Mouse (Mus musculus) common myeloid progenitor, adult 5-6 weeks (primary cell): ENCODE measurements around the gene Wap. TPM values are rescaled to one million over a fixed set of nuclear protein-coding genes. Genes with fewer than 3 reads are reported as not detected.

Source experiments
- ATAC-seq: replicated peaks from 2 replicates; pipeline ENCODE4 v1.8.0; 2016; ENCODE audit warnings: low read depth, mild to moderate bottlenecking, moderate TSS enrichment, inconsistent platforms; ENCODE audit not compliant: poor library complexity, severe bottlenecking
- total RNA-seq: library from RNA; stranded (forward); fragments of 200-1000, 187-1606 nt; gene quantifications from 2 replicates; pipeline ENCODE4 v1.2.3, GENCODE M21; 2017

Gene Wap
- total RNA-seq, result not detected in 2 replicates

DNA sequence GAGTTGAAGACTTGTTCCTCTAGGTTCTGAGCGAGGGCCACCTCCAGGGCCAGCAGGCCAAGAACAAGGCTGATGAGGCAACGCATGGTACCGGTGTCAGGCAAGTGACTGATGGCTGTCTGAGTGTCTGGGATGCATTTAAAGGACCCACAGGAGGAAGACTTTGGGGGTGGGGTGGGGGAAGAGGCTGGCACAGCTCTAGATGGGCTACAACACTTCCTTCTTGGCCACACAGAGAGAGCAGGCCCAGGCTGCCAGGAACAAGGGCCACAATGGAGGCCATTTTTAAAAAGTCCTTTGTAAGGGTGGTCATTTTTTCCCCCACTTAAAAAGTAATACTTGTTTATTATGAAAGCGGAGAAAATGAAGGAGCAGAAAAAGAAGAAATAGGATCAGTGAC, at the start of gene Wap:
Wap (minus strand) TSS at position 101 of the 400 bp plus-strand sequence.
- no peak for ATAC-seq

DNA sequence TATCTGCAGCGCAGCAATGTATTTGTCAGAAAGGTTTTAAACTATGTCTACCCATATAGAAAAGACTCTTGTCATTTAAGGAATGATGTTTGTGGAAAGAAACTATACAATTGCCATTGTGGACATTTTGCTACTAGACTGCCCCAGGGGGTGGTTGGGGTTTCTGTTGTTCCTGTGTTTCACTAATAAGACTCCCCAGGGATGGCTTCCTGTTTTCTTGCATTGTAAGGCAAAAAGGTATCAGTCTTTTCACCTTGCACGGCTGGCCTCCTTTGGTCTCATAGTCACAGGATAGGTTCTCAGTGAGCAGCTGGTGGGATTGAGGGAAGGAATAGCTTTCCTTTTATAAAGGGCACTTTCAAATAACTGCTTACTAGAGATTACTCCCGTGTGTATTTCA, 46.3 kb upstream of the Wap start:
- no peak for ATAC-seq

DNA sequence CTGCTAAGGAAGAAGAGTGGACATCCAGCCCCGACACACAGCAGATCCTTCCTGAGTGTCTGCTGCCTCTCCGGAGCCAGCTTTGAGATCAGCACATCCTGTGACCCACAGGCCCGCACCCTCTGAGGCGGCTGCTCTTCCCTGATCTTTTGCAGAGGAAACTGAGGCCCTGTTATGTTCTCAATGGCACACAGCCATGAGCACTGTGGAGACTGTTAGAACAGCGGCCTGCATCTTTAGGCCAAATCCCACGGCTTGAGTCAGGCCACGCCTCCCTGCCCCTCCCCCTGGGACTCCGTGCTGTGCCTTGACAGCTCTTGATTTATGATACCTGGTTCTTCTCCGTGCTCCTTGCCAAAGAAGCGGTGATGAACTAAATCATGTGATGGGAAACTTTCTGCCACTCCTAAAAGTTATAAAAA, 42.0 kb upstream of the Wap start:
- ATAC-seq, result peak; percentile 63

DNA sequence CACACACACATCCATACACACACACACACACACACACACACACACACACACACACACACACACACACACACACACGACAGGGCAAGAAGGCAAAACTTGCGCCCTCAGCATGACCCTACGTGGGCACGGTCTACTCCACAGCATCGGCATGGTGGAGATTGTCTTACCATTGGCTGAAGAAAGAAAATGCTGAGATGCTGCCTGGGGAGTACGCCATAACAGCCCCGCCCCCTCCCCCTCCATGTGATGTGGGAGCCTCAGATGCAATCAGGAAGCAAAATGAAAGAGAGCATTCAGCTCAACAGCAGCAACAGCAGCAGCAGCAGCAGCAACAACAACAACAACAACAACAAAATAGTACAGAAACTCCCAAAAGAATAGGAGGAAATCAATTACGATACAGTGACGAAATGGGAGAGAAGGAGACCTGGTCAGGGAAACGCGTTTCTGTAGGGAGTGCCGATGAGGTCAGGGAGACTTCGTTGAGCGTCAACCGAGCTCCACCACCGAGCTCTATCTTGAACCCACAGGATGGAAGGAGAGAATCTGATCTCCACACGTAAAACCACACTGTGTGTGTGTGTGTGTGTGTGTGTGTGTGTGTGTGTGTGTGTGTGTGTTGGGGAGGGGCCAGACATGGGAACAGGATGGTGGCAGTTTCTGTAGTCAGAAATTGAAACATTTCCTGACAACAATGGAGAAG, 41.4 kb upstream of the Wap start:
- ATAC-seq, result peak; percentile 76

DNA sequence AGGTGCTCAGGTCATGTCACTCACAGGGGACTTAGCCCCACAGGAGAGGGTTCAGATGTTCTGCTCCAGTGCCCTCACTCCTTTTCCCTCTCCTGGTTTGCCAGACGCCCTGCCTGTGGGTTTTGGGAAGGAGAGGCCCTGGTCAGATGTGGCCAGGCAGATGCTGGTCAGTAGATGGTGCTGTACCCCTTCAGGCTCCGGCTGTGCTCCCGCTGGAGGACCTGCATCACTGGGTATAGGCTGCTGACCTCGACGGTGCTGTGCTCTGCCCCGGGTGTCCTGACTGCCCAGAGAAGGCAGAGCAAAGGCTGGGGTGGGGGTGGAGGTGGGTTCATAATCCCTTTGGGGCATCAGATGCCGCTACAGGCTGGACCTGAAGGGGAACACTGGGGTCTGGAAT, 39.1 kb upstream of the Wap start:
- ATAC-seq, result no peak

DNA sequence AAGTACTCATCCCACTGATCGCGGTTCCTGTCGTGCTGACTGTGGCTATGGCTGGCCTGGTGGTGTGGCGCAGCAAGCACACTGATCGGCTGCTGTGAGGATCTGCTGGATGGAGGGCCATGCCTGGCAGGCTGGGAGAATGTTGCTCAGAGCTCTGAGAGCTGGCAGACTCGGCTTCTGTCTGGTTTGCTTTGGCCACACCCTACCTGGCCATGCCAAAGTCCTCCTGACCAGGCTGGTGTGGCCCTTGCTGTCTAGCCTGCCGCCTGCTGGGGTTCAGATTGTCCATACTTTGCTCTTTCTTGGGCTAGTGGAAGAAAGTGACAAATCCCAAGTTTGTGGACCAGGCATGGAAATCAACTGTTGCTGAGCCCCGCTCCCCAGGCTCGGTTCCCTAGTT, 38.2 kb upstream of the Wap start:
- ATAC-seq, result no peak

DNA sequence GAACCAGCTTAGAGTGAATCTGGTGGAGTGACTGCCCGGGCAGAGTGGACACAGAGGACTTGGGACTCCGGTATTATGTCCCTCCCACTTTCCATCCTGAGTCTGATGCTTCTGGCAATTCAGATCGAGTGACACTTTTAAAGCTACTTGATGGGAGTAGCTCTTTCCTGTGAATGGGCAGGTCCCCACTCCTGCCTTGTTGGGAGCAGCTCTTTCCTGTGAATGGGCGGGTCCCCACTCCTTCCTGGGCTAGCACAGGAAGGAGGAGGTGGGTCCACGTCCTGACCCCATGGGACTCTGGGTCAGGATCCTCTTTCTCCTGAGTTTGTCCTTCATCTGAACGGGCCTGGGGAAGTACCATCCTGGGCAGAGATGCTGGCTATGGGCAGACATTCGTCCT, 37.0 kb upstream of the Wap start:
- no peak for ATAC-seq

DNA sequence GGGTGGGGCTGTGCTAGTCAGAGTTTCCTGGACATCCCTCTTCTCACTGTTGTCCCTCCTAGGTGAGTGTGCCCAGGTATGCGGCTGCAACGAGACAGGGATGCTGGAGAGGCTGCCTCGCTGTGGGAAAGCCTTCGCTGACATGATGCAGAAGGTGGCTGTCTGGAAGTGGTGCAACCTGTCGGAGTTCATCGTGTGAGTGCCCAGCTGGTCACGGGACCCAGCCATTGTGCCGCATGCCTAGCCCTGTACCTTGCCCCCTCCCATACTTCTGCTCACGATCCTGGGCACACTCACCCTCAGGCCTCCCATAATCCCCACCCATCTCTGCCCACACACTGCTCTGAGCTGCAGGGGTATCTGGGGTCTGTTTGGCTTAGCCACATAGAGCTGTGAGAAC, 36.3 kb upstream of the Wap start:
- ATAC-seq, result no peak

DNA sequence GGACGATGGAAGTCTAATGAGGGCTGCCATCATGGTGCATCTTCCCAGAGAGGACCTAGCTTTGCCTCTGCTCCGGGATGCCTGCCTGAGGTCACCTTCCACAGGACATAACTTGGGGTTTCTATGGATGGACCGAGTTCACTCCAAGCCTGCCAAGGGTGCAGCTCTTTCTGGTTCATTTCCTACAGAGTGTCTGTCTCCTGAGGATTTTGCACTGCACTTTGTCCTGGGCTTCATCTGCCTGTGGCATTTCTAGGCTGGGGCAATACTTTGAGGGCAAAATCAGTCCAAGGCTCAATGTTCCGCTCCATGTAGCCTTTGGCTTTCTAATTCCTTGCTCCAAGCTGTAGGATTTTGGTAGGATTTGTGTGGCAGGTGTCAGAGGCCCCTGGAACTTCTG, 32.4 kb upstream of the Wap start:
- ATAC-seq, result no peak

DNA sequence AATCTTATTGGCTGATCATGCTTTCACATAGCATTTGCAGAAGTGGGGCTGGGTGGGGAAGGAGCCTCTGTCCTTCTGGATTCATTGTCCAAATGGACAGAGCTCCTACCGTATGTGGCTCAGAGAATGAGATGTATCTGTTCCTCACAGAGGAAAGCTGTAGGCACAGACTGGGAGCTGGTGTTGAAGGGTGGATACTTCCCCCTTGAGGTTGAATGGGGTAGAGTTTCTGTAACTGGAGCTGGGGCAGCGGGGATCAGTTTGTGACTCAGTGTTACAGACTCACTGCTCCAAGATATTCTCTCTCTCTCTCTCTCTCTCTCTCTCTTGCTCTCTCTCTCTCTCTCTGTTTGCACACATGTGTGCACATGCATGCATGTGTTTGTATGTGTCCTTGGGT, 31.6 kb upstream of the Wap start:
- peak; percentile 57; the same call in 1 of the 2 replicates for ATAC-seq

DNA sequence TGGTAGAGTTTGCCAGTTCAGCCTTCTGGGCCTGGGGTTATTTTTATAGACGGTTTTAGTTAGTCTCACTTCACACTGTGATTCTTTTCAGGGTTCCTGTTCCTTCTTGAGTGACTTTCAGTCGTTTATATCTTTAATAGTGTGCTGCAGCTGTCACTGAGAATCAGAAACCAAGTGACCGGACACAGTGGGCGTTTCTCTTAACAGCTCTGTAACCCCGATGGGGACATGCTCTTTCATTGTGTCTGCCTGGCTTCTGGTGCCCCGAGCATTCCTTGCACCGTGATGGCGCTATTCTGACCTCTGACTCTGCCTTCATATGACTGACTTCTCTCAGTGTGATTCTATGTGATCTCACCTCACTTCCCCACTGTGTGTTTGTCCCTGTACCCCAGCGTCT, 30.6 kb upstream of the Wap start:
- ATAC-seq, result no peak

DNA sequence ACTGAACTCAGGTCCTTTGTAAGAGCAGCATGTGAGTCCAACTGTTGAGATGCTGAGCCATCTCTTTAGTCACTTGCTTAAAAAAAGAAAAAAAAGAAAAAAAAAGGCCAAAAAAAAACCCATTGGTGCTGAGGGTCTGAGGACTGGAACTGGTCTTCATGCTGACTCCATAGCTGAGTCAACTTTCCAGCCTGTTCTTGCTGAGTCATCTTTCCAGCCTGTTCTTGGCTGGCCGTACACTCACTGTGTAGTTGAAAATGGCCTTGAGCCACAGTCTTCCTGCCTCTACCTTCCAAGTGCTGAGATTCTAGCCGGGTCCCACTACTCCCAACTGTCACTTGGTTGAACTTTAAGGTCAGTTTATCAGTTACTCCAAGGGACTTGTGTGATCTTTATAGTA, 28.2 kb upstream of the Wap start:
- ATAC-seq, result no peak

DNA sequence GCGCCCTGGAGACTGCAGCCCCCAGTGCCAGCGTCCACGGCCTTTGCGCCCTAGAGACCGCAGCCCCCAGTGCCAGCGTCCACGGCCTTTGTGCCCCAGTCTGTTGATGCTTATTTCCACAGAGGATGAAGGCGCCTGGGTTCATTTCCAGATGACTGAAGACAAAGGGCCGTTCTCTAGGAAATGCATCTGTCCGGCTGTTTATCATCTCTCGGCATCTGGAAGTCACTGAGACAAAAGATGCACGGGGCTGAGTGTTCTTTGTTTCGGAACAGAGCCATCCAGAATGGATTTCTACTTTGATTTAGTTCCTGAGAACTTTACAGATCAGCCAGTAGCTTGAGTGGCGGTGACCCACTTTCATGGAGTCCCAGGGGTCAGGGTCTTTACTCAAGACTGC, 22.8 kb upstream of the Wap start:
- no peak for ATAC-seq

DNA sequence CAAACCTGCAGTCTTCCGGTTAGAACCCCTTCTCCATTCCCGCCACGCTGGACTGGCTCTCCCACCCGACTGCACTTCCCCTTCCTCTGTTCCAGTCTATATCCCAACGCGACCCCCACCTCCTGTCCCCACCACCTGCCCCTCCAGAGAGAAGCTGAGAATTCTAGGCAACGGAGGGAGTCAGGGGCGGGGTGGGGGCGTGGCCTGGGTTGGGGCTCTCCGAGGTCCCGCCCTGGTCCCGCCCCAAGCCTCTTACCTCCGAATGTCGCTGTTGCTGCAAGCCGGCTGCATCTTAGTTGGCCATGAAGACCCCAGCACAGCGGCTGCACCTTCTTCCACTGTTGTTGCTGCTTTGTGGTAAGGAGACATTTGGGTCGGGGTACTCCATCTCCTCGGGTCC, 19.8 kb upstream of the Wap start, which contains the start of gene Ramp3:
Ramp3 (plus strand) TSS at position 251 of the 400 bp plus-strand sequence.
- ATAC-seq, result peak; percentile 63

DNA sequence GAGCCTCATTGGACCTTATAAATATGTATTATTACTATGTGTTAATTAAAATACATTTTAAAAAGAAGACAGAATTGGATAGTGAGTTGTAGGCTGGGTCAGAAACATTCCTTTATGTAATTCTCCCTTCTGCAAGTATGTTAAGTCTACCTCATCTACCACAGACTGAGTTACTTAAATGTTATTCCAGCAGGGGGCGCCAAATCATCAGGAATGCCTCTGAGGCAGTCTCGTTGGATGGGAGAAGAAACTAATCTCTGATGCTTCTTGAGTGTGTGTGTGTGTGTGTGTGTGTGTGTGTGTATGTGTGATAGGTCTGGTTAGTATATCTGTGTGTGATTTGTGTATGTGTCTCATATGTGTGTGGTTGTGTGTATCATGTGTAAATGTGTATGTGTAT, 16.5 kb upstream of the Wap start:
- ATAC-seq, result peak; percentile 77

DNA sequence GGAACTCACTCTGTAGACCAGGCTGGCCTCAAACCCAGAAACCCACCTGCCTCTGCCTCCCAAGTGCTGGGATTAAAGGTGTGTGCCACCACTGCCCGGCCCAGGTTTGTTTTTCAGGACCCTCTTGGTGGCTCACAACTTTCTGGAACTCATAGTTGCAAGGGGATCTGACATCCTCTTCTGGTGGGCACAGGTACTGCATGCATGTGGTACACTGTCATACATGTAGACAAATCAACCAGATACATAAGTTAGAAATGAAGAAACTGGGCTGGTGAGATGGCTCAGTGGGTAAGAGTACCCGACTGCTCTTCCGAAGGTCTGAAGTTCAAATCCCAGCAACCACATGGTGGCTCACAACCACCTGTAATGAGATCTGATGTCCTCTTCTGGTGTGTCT, 14.5 kb upstream of the Wap start:
- peak; percentile 63; the same call in 1 of the 2 replicates for ATAC-seq

DNA sequence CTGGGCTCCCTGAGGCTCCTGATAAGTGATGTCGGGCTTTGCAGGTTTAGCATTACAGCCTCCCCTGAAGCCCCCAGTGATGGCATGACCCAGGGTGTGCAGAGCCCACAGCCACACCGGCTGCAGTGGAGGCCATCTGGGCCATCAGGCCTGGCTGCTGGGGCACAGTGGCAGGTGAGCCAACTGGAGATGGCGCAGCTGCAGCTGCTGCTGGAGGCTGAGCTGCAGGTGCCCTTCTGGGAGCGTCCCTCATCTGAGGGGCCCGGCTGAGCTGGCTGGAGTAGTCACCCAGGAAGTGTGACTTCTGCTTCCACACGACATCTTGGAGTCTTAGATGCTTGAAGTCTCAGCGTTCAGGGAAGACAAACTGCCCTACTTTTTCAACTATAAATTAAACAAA, 12.1 kb upstream of the Wap start:
- ATAC-seq, result no peak

DNA sequence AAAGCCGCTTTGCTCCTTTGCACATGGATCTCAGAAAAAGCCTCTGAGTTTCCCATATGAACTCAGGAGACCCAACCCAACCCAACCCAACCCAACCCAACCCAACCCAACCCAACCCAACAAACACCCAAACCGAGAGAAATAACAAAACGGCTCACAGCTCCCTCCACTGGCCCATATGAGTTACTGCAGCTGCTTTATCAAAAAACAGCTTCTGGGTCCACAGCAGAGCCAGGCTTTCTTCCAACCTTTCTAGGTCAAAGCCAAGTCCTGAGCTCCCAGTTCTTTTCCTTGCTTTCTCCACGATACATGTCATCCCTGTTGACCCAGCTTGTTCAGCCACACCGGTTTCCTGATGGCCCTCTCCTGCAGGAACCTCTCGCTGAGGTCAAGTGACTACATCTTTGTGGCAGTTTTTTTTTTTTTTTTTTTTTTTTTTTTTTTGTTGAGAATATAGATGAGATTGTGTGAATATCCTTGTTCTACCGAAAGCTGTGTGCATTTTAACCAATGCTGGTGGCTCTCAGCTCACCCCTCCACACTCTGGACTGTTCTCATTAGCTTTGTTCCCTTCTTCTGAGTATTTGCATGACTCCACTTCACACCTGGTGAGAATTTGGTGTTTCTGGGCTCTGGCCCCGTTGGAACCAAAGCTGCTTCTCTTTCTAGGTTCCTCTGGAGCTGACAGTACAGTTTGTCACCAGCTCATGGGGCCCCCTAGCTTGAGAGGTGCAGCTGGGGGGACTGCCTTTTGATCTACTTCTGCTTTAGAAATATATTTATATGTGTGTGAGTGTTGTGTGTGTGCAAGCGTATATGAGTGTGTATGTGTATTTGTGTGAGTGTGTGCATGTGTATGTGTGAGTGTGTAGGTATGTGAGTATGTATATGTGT, 9.6 kb upstream of the Wap start:
- ATAC-seq, result 0 out of 2 replicates have a peak, but pooled peaks have one; percentile 29

DNA sequence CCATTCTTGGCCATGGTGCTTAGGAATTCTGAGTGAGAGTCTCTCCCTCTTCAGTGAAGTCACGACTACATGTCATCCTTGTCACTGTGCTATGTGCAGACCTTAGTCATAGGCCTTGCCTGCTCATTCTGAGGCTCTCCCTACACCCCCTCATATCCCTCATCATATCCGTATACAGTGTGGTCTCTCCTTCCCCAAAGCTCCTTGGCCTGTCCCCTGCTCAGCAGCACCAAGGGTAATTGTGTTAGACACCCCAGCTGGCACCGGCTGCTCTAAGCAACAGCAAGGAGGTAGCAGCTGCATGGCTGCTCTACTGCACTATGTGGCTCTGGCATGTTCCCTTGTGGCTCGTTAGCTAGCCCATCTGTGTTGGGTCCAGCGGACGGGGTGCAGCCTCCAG, 6.1 kb upstream of the Wap start:
- no peak for ATAC-seq

DNA sequence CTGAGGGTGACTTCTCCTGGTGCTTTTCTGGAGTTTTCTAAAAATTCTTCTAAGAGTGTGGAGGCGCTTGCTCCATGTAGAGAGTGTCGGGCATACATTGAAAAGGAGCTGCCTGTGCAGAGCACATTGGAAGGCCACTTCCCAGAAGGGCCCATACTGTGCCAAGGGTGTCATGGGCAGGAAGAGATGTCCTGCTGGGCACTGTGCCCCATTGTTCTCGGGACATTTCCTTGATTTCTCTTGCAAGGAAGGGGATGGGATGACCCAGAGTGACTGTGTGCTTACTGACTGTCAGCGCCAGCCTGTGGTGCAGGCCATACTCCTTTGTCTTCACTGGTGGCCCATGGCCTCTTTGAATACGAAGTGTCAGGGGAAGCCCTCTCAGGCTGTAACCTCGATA, 635 bp upstream of the Wap start:
- no peak for ATAC-seq

DNA sequence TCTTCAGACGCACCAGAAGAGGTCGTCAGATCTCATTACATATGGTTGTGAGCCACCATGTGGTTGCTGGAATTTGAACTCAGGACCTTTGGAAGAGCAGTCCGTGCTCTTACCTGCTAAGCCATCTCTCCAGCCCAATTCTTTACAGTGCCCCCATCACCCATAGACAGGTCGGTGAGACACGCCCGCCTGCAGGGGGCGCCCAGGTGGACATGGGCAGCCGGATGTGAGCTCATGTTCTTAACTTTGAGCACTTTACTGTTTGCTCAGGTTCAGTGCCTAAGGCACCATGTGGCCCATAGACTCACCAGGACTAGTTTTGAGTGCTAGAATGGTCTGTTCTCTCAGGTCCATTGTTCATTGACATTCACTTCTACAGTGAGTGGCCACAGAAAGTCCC, 2.3 kb downstream of the Wap start:
- ATAC-seq, result no peak
